Mouse (Mus musculus) CH12F3 (cell line): ENCODE results near the gene B3gat2.

Source experiments
- in situ Hi-C: fragments of 300-500 bp; cut with MboI; formaldehyde crosslinking; loops from 2 replicates; pipeline ENCODE4 v1.14.3; 2020; ENCODE audit warnings: low sequenced_read_pairs

Gene B3gat2

GRCm38 (mm10) chr1:23761502-23762135 lies at the start of gene B3gat2:
Gene B3gat2 (plus strand): TSS chr1:23761753.
- in situ Hi-C loops, result no loop called here

- in situ Hi-C loops, result no loop called here
Observed at GRCm38 (mm10) chr1:23720326-23720725, 41.2 kb upstream of the B3gat2 start.

- in situ Hi-C loops, result no loop called here
Observed at GRCm38 (mm10) chr1:23721036-23721435, 40.5 kb upstream of the B3gat2 start.

GRCm38 (mm10) chr1:23722469-23723372 lies 38.8 kb upstream of the B3gat2 start:
- in situ Hi-C loops, result no loop called here

- in situ Hi-C loops, result no loop called here
Observed at GRCm38 (mm10) chr1:23731324-23731723, 30.2 kb upstream of the B3gat2 start.

- in situ Hi-C loops, result no loop called here
Observed at GRCm38 (mm10) chr1:23750864-23751532, 10.6 kb upstream of the B3gat2 start.

GRCm38 (mm10) chr1:23753091-23753490 lies 8.5 kb upstream of the B3gat2 start:
- in situ Hi-C loops, result no loop called here

- in situ Hi-C loops, result no loop called here
Observed at GRCm38 (mm10) chr1:23753591-23753990, 8.0 kb upstream of the B3gat2 start.

- in situ Hi-C loops, result no loop called here
Observed at GRCm38 (mm10) chr1:23754340-23754739, 7.2 kb upstream of the B3gat2 start.

- in situ Hi-C loops, result no loop called here
Observed at GRCm38 (mm10) chr1:23754967-23755366, 6.6 kb upstream of the B3gat2 start.

- in situ Hi-C loops, result no loop called here
Observed at GRCm38 (mm10) chr1:23762136-23762687, 659 bp downstream of the B3gat2 start.

GRCm38 (mm10) chr1:23762782-23763630 lies 1.5 kb downstream of the B3gat2 start:
- in situ Hi-C loops, result no loop called here

GRCm38 (mm10) chr1:23763726-23764125 lies 2.2 kb downstream of the B3gat2 start:
- in situ Hi-C loops, result no loop called here

GRCm38 (mm10) chr1:23764710-23765109 lies 3.2 kb downstream of the B3gat2 start:
- in situ Hi-C loops, result no loop called here

GRCm38 (mm10) chr1:23773039-23773438 lies 11.5 kb downstream of the B3gat2 start:
- in situ Hi-C loops, result no loop called here

- in situ Hi-C loops, result no loop called here
Observed at GRCm38 (mm10) chr1:23792737-23793533, 31.4 kb downstream of the B3gat2 start.

- in situ Hi-C loops, result no loop called here
Observed at GRCm38 (mm10) chr1:23798306-23798705, 36.8 kb downstream of the B3gat2 start.

GRCm38 (mm10) chr1:23821615-23822014 lies 60.1 kb downstream of the B3gat2 start:
- in situ Hi-C loops, result loop anchor here (10.0 kb wide), 1 partner anchor 213 kb away; no protein-coding TSS in a partner anchor
